Mouse (Mus musculus) spleen, postnatal 36 days (tissue): ENCODE measurements around the gene Plxna2.

Experiments used
- DNase-seq, 2 experiments: peaks; one replicate each; pipeline ENCODE4 v3.0.0; 2022; ENCODE audit warnings: low spot score in 2 of 2, mixed read lengths in 1 of 2

Gene Plxna2

GRCm38 (mm10) chr1:194617918-194618317, at the start of gene Plxna2:
Gene Plxna2, plus strand, starts transcription at chr1:194618218.
- DNase-seq: no peak

- DNase-seq: no peak
Measured at GRCm38 (mm10) chr1:194573870-194574269, 44.1 kb upstream of the Plxna2 start.

- no peak for DNase-seq
Measured at GRCm38 (mm10) chr1:194578270-194578669, 39.7 kb upstream of the Plxna2 start.

GRCm38 (mm10) chr1:194580539-194580938, 37.5 kb upstream of the Plxna2 start:
- DNase-seq: no peak

GRCm38 (mm10) chr1:194586670-194587069, 31.3 kb upstream of the Plxna2 start:
- no peak for DNase-seq

- no peak for DNase-seq
Measured at GRCm38 (mm10) chr1:194587532-194587931, 30.5 kb upstream of the Plxna2 start.

GRCm38 (mm10) chr1:194587956-194588668, 29.9 kb upstream of the Plxna2 start:
- no peak for DNase-seq

GRCm38 (mm10) chr1:194588711-194589451, 29.1 kb upstream of the Plxna2 start:
- DNase-seq: no peak

- DNase-seq: no peak
Measured at GRCm38 (mm10) chr1:194593155-194593554, 24.9 kb upstream of the Plxna2 start.

- DNase-seq: no peak
Measured at GRCm38 (mm10) chr1:194607406-194608261, 10.4 kb upstream of the Plxna2 start.

- no peak for DNase-seq
Measured at GRCm38 (mm10) chr1:194610516-194610915, 7.5 kb upstream of the Plxna2 start.

- no peak for DNase-seq
Measured at GRCm38 (mm10) chr1:194612628-194613027, 5.4 kb upstream of the Plxna2 start.

- DNase-seq: no peak
Measured at GRCm38 (mm10) chr1:194613271-194613834, 4.7 kb upstream of the Plxna2 start.

GRCm38 (mm10) chr1:194613923-194614830, 3.8 kb upstream of the Plxna2 start:
- DNase-seq: no peak

- DNase-seq: no peak
Measured at GRCm38 (mm10) chr1:194616136-194616535, 1.9 kb upstream of the Plxna2 start.

- DNase-seq: peak; percentile 6 to 32
Measured at GRCm38 (mm10) chr1:194618841-194619311, 858 bp downstream of the Plxna2 start.

- DNase-seq: peak; percentile 32 to 45
Measured at GRCm38 (mm10) chr1:194619353-194620244, 1.6 kb downstream of the Plxna2 start.

- no peak for DNase-seq
Measured at GRCm38 (mm10) chr1:194620245-194620991, 2.4 kb downstream of the Plxna2 start.

- DNase-seq: no peak
Measured at GRCm38 (mm10) chr1:194622174-194622573, 4.2 kb downstream of the Plxna2 start.
